Mouse (Mus musculus) intestine, embryonic 15.5 days (tissue): Measurements from ENCODE around the gene Cabp4. TPM values are rescaled to one million over a fixed set of nuclear protein-coding genes. Genes with fewer than 3 reads are reported as not detected.
"Not testable (repeated sequence)": the region's sequence is repeated elsewhere in the genome, so short reads cannot be mapped to it uniquely, and the experiment has no call there.

Experiments used
- ATAC-seq: fragments of 200-750 bp; cut with Nextera tagmentation; 2 replicates; pipeline ENCODE4 v1.8.0; 2017; ENCODE audit warnings: moderate TSS enrichment, moderate library complexity
- H3K27ac ChIP-seq: fragments of 300-500 bp; sonication (generic); 2 replicates; pipeline ENCODE4 v1.5.1; 2015; ENCODE audit warnings: mild to moderate bottlenecking, inconsistent platforms
- H3K27me3 ChIP-seq: fragments of 300-500 bp; sonication (generic); replicated peaks from 2 replicates; pipeline ENCODE4 v1.6.1; 2015; ENCODE audit warnings: inconsistent platforms
- H3K36me3 ChIP-seq: fragments of 300-500 bp; sonication (generic); 2 replicates; pipeline ENCODE4 v1.6.1; 2015; ENCODE audit warnings: inconsistent platforms
- H3K4me1 ChIP-seq: fragments of 300-500 bp; sonication (generic); replicated peaks from 2 replicates; pipeline ENCODE4 v1.6.1; 2015; ENCODE audit warnings: inconsistent platforms
- H3K4me2 ChIP-seq: fragments of 300-500 bp; sonication (generic); replicated peaks from 2 replicates; pipeline ENCODE4 v1.6.1; 2015; ENCODE audit warnings: mild to moderate bottlenecking, inconsistent platforms
- H3K4me3 ChIP-seq: fragments of 300-500 bp; sonication (generic); replicated peaks from 2 replicates; pipeline ENCODE4 v1.5.1; 2015; ENCODE audit warnings: inconsistent platforms
- H3K9ac ChIP-seq: fragments of 300-500 bp; sonication (generic); 2 replicates; pipeline ENCODE4 v1.6.1; 2015; ENCODE audit warnings: inconsistent platforms
- H3K9me3 ChIP-seq: fragments of 300-500 bp; sonication (generic); 2 replicates; pipeline ENCODE4 v1.6.1; 2016; ENCODE audit warnings: inconsistent platforms
- WGBS: fragments of 180-500 bp; shearing (Covaris S2); methylation state at CpG from one replicate; pipeline ENCODE4 v1.1.7; 2015; 5-methylcytosine and 5-hydroxymethylcytosine counted together
- polyA plus RNA-seq: library from polyadenylated mRNA; unstranded; fragments of >200 nt; fragmentation: Nextera tagmentation; extraction: Ambion mirVana; gene quantifications from 2 replicates; pipeline ENCODE4 v1.2.1, GENCODE M21; 2015

Gene Cabp4
- polyA plus RNA-seq, 1 experiment from 2014 or later = 0.19 TPM

GRCm38 (mm10) chr19:4139446-4139845, 4.4 kb downstream of the Cabp4 start, which contains the start of gene Gpr152:
Gpr152 (plus strand) TSS chr19:4139787.
- no peak for ATAC-seq
- WGBS = 82% methylated on average over 2 of the region's 2 CpGs
- no peak within 1 kb of the TSS for H3K9ac ChIP-seq

GRCm38 (mm10) chr19:4137913-4138312, 5.9 kb downstream of the Cabp4 start:
- no peak overlapping the region for H3K4me2 ChIP-seq
- no peaks in the 10 kb centered on the region for H3K4me1 ChIP-seq
- no peaks in the 10 kb centered on the region for H3K9me3 ChIP-seq
- H3K27me3 ChIP-seq = no peaks in the 10 kb centered on the region
- H3K9ac ChIP-seq = no peak overlapping the region
- peaks cover under 1% of the 10 kb centered on the region; the same call in 1 of the 2 replicates for H3K36me3 ChIP-seq
- no peak for ATAC-seq
- no peak overlapping the region for H3K27ac ChIP-seq
- H3K4me3 ChIP-seq = no peak overlapping the region
- WGBS = 80% methylated on average over 5 of the region's 5 CpGs

More at GRCm38 (mm10) chr19:4139446-4139845, 4.4 kb downstream of the Cabp4 start, which contains the start of gene Gpr152:
- no peaks in the 10 kb centered on the region for H3K4me1 ChIP-seq
- no peak within 1 kb of the TSS for H3K4me3 ChIP-seq
- H3K4me2 ChIP-seq = no peak within 1 kb of the TSS
- no peaks in the 10 kb centered on the region for H3K9me3 ChIP-seq
- no peaks in the 10 kb centered on the region for H3K36me3 ChIP-seq
- H3K27me3 ChIP-seq = no peaks in the 10 kb centered on the region
- H3K27ac ChIP-seq = no peak within 1 kb of the TSS

GRCm38 (mm10) chr19:4136463-4136862, 7.4 kb downstream of the Cabp4 start:
- Histone ChIP-seq H3K9me3 (no peaks in the 10 kb centered on the region), H3K27me3 (no peaks in the 10 kb centered on the region), H3K27ac (no peak overlapping the region), H3K4me2 (no peak overlapping the region), H3K36me3 (peaks cover 12% of the 10 kb centered on the region), H3K4me1 (no peaks in the 10 kb centered on the region), H3K9ac (no peak overlapping the region), H3K4me3 (no peak overlapping the region)
- no peak for ATAC-seq
- WGBS = 81% methylated on average over 5 of the region's 5 CpGs

- H3K4me1 ChIP-seq, H3K27ac ChIP-seq, H3K9ac ChIP-seq, H3K4me2 ChIP-seq, H3K9me3 ChIP-seq, H3K27me3 ChIP-seq, H3K4me3 ChIP-seq: not testable (repeated sequence)
- peaks cover 12% of the 10 kb centered on the region for H3K36me3 ChIP-seq
- peak; percentile 50 for ATAC-seq
- WGBS = 20% methylated on average over 8 of the region's 8 CpGs
These were observed 7.9 kb downstream of the Cabp4 start for GRCm38 (mm10) chr19:4135963-4136345.

- ATAC-seq, H3K4me2 ChIP-seq, H3K27ac ChIP-seq, H3K9ac ChIP-seq, H3K4me1 ChIP-seq, H3K27me3 ChIP-seq, H3K4me3 ChIP-seq, H3K9me3 ChIP-seq: not testable (repeated sequence)
- peaks cover 12% of the 10 kb centered on the region for H3K36me3 ChIP-seq
- WGBS = 83% methylated on average over 6 of the region's 6 CpGs
These were observed 8.4 kb downstream of the Cabp4 start for GRCm38 (mm10) chr19:4135229-4135962.

GRCm38 (mm10) chr19:4134354-4134753, 9.5 kb downstream of the Cabp4 start:
- Histone ChIP-seq H3K9me3 (no peaks in the 10 kb centered on the region), H3K36me3 (peaks cover 17% of the 10 kb centered on the region), H3K27me3 (no peaks in the 10 kb centered on the region), H3K9ac (no peak overlapping the region), H3K4me1 (no peaks in the 10 kb centered on the region), H3K4me3 (no peak overlapping the region), H3K4me2 (no peak overlapping the region), H3K27ac (no peak overlapping the region)
- ATAC-seq = no peak
- 97% methylated on average over 4 of the region's 4 CpGs for WGBS

GRCm38 (mm10) chr19:4131768-4132167, 12.1 kb downstream of the Cabp4 start:
- peaks cover 4% of the 10 kb centered on the region for H3K4me1 ChIP-seq
- H3K9me3 ChIP-seq = no peaks in the 10 kb centered on the region
- peaks cover 20% of the 10 kb centered on the region for H3K36me3 ChIP-seq
- H3K4me2 ChIP-seq = no peak overlapping the region
- WGBS = 85% methylated on average over 2 of the region's 2 CpGs
- no peaks in the 10 kb centered on the region for H3K27me3 ChIP-seq
- no peak overlapping the region for H3K9ac ChIP-seq
- ATAC-seq = no peak
- no peak overlapping the region for H3K27ac ChIP-seq
- no peak overlapping the region for H3K4me3 ChIP-seq

- Histone ChIP-seq H3K27me3 (no peaks in the 10 kb centered on the region), H3K9me3 (no peaks in the 10 kb centered on the region), H3K9ac (no peak overlapping the region), H3K4me1 (peaks cover 8% of the 10 kb centered on the region), H3K4me2 (no peak overlapping the region), H3K36me3 (peaks cover 20% of the 10 kb centered on the region), H3K27ac (no peak overlapping the region), H3K4me3 (no peak overlapping the region)
- 91% methylated on average over 5 of the region's 5 CpGs for WGBS
- ATAC-seq = no peak
These were observed 12.8 kb downstream of the Cabp4 start for GRCm38 (mm10) chr19:4131075-4131474.

GRCm38 (mm10) chr19:4130106-4130505, 13.7 kb downstream of the Cabp4 start:
- no peak overlapping the region for H3K9ac ChIP-seq
- H3K4me2 ChIP-seq = no peak overlapping the region
- ATAC-seq = no peak
- no peak overlapping the region for H3K4me3 ChIP-seq
- H3K9me3 ChIP-seq = no peaks in the 10 kb centered on the region
- H3K27me3 ChIP-seq = no peaks in the 10 kb centered on the region
- H3K36me3 ChIP-seq = peaks cover 20% of the 10 kb centered on the region
- H3K27ac ChIP-seq = no peak overlapping the region
- H3K4me1 ChIP-seq = peaks cover 8% of the 10 kb centered on the region
- WGBS = 92% methylated on average over 4 of the region's 4 CpGs

- Histone ChIP-seq H3K4me1 (peaks cover 8% of the 10 kb centered on the region), H3K36me3 (peaks cover 20% of the 10 kb centered on the region), H3K4me2 (no peak overlapping the region), H3K4me3 (no peak overlapping the region), H3K27me3 (no peaks in the 10 kb centered on the region), H3K9ac (no peak overlapping the region), H3K9me3 (no peaks in the 10 kb centered on the region), H3K27ac (no peak overlapping the region)
- 92% methylated on average over 7 of the region's 7 CpGs for WGBS
- ATAC-seq = no peak
These were observed 14.4 kb downstream of the Cabp4 start for GRCm38 (mm10) chr19:4129462-4129861.

GRCm38 (mm10) chr19:4126759-4127495, 16.9 kb downstream of the Cabp4 start:
- Histone ChIP-seq H3K9me3 (no peaks in the 10 kb centered on the region), H3K4me1 (peaks cover 8% of the 10 kb centered on the region), H3K27ac (no peak overlapping the region), H3K4me2 (peak overlapping the region; percentile 74), H3K27me3 (no peaks in the 10 kb centered on the region), H3K4me3 (peak overlapping the region; percentile 81), H3K9ac (peak overlapping the region; percentile 89), H3K36me3 (peaks cover 10% of the 10 kb centered on the region)
- WGBS = 53% methylated on average over 7 of the region's 7 CpGs
- ATAC-seq = no peak

GRCm38 (mm10) chr19:4125741-4126696, 17.8 kb downstream of the Cabp4 start, which contains the start of gene Aip:
Aip (minus strand) TSS chr19:4125858.
- H3K4me1 ChIP-seq = peaks cover 11% of the 10 kb centered on the region
- peak within 1 kb of the TSS; percentile 58 for H3K27ac ChIP-seq
- WGBS = under 1% methylated on average over 64 of the region's 64 CpGs
- H3K36me3 ChIP-seq = peaks cover 8% of the 10 kb centered on the region; the same call in 1 of the 2 replicates
- H3K27me3 ChIP-seq = no peaks in the 10 kb centered on the region
- H3K9me3 ChIP-seq = no peaks in the 10 kb centered on the region
- peak; percentile 95 for ATAC-seq
- H3K4me2 ChIP-seq = peak within 1 kb of the TSS; percentile 74
- H3K9ac ChIP-seq = peak within 1 kb of the TSS; percentile 89
- H3K4me3 ChIP-seq = peak within 1 kb of the TSS; percentile 81
